ENCODE assay signal across 23 mouse cellular contexts in the genomic region with DNA sequence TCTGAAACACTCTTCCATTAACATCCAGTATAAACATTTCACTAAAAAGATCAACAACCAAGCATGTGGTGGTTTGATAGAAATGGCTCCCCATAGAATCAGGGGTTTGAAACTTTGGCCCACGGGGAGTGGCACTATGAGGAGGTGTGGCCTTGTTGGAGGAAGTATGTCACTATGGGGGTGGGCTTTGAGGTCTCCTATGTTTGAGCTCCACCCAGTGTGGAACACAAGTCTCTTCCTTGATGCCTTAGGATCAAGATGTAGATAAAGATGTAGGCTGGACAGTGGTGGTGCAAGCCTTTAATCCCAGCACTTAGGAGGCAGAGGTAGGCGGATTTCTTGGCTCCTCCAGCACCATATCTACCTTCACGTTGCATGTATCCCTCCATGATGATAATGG.
"Had no signal": no experiment of that assay in that cellular context is flagged by ENCODE, and none has a peak within 500 bp of the region (broad histone marks: within the 10 kb centered on the region; RNA-seq: fewer than 3 reads in every experiment).

No protein-coding gene starts in this region.

- H3K4me3 ChIP-seq: gastrocnemius, adult 2 months; heart, adult 2 months; heart, embryonic 10.5 days; heart, embryonic 12.5 days; hindbrain, embryonic 10.5 days; hindbrain, embryonic 12.5 days; intestine, embryonic 15.5 days; layer of hippocampus, adult 2 months; left cerebral cortex, adult 2 months; limb, embryonic 10.5 days; limb, embryonic 12.5 days; liver, embryonic 13.5 days had no signal

- DNase-seq: gastrocnemius, adult 2 months; gastrocnemius, postnatal 10 days; gastrocnemius, postnatal 36 days; heart, adult 11 months; heart, adult 2 months; heart, postnatal 10 days; heart, postnatal 4 days; kidney, adult 18-20 months; kidney, adult 8-10 months; kidney, postnatal 10 days; kidney, postnatal 4 days; liver; liver, embryonic 13.5 days had no signal

- H3K27ac ChIP-seq: gastrocnemius, adult 2 months; heart, adult 2 months; heart, embryonic 10.5 days; hindbrain, embryonic 10.5 days; hindbrain, embryonic 12.5 days; hindbrain, embryonic 14.5 days; intestine, embryonic 15.5 days; layer of hippocampus, adult 2 months; left cerebral cortex, adult 2 months; limb, embryonic 10.5 days; limb, embryonic 12.5 days; liver, embryonic 13.5 days had no signal

- H3K9me3 ChIP-seq: heart, embryonic 10.5 days; intestine, embryonic 15.5 days; limb, embryonic 10.5 days; liver, embryonic 13.5 days had no signal

- H3K9ac ChIP-seq: heart, embryonic 12.5 days; hindbrain, embryonic 12.5 days; hindbrain, embryonic 14.5 days; intestine, embryonic 15.5 days; limb, embryonic 12.5 days; liver, embryonic 13.5 days had no signal

- H3K27me3 ChIP-seq: heart, embryonic 12.5 days; hindbrain, embryonic 12.5 days; intestine, embryonic 15.5 days; limb, embryonic 12.5 days; liver, embryonic 13.5 days had no signal

- H3K36me3 ChIP-seq: heart, embryonic 10.5 days; heart, embryonic 12.5 days; hindbrain, embryonic 10.5 days; hindbrain, embryonic 12.5 days; intestine, embryonic 15.5 days; limb, embryonic 10.5 days; limb, embryonic 12.5 days; liver, embryonic 13.5 days had no signal
